Mouse (Mus musculus): ENCODE results near the gene Gpr152. TPM values are rescaled to one million over a fixed set of nuclear protein-coding genes. Genes with fewer than 3 reads are reported as not detected.
A peak's percentile ranks its signal among the peaks of the same experiment; 100 is the strongest.
"Not testable (repeated sequence)": the region's sequence is repeated elsewhere in the genome, so short reads cannot be mapped to it uniquely, and the experiment has no call there.

The Gpr152 gene
- total RNA-seq, 2 experiments from 2014 or later: not detected

DNA sequence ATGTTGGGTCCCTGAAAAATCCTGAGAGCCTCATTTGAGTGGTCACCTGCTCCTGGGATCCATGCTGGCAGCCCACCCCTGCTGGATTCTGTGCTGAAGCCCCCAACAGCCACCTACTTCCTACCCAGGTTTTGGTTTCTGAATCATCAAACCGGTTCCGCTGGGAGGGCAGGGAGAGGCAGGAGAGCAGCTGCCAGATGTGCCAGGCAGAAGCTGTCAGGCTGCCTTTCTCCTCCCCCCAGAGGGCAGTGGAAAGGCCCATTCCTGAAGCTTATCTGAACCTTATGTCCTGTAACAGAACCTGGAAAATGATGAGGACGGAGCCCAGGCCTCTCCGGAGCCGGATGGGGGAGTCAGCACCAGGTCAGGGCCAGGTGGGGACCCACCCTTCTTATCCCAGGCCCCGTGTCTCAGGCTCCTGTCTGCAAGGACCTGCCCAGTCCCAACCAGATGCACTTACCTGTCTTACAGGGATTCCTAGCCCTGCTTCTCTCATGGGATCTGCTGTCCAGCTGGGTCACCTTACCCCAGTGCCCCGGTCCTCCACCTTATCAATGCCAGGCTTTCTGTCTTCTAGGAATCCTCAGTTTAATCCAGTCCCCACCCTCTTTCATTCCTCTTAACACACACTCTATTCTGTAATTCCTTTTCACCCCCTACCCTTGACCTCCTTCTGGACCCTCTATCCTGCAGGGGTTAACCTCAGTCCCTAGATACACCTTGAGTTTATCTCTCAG lies 12.7 kb upstream of the Gpr152 start:
- intact Hi-C loops (cut with DNase I): loop anchor here (1.0 to 2.0 kb wide), 2 partner anchors 21 to 36 kb away; partner anchors contain the start of genes Coro1b and Rps6kb2
- no peak for DNase-seq

- intact Hi-C loops (cut with DNase I): no loop called here
- DNase-seq: no peak
Measured at GRCm38 (mm10) chr19:4129462-4129861, 10.1 kb upstream of the Gpr152 start.

DNA sequence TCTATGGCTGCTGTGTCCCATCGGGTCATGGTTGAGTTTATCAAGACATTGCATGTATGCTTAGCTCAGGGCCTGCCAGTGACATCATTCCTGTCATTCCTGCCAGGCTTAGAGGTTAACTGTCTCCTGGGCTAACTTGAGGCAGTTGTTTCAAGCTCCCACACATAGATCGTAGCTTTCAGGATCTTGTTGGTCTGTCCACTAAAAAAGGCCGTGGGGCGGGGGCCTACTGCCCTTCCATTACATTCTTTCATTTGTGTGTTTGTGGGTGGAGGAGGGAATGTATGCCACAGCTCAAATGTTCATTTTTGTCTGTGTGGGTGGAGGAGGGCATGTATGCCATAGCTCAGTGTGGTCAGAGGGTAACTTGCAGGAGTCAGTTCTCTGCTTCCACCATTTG lies 9.5 kb upstream of the Gpr152 start:
- DNase-seq: no peak
- intact Hi-C loops (cut with DNase I): no loop called here

GRCm38 (mm10) chr19:4131075-4131474 lies 8.5 kb upstream of the Gpr152 start:
- DNase-seq: no peak
- intact Hi-C loops (cut with DNase I): no loop called here

DNA sequence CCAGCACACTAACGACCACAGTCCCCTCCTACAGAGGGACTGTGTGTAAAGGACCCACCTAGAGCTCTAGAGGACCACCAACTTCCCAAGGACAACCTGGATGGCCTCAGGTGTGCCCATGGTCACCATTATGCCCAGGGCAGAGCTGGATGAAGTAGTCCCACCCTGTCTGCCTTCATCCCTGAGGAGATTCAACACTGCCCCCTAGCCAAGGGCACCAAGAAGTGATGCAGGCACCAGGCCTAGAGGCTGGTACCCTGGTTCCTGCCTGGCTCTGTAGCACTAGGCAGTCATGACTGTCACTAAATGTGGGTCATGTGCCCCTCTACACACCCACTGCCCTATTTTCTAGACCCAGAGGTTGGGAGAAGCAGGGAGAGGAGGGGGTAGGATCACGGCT lies 7.8 kb upstream of the Gpr152 start:
- DNase-seq: no peak
- intact Hi-C loops (cut with DNase I): no loop called here

- intact Hi-C loops (cut with DNase I): no loop called here
- no peak for DNase-seq
Measured at GRCm38 (mm10) chr19:4134354-4134753, 5.2 kb upstream of the Gpr152 start.

GRCm38 (mm10) chr19:4135229-4135962 lies 4.2 kb upstream of the Gpr152 start:
- intact Hi-C loops (cut with DNase I): not testable (repeated sequence)

DNA sequence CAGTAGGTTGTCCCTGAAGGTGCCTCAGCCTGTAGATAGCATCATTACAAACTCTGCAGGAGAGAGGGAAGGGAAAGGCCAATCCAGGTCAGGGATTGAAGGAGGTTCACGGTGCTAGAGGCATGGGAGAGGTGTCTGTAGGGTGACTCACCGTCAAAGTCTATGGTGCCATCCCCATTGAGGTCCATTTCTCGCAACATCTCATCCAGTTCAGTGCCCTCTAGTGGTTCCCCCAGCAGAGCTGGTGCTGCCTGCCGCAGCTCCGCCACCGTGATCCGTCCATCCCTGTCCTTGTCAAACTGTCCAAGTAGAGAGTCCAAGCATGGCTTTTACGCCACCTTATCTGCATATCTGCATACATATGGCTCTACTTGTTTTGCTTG lies 3.6 kb upstream of the Gpr152 start:
- DNase-seq; intact Hi-C loops (cut with DNase I): not testable (repeated sequence)

More at GRCm38 (mm10) chr19:4135229-4135962, 4.2 kb upstream of the Gpr152 start:
- DNase-seq: not testable (repeated sequence)

DNA sequence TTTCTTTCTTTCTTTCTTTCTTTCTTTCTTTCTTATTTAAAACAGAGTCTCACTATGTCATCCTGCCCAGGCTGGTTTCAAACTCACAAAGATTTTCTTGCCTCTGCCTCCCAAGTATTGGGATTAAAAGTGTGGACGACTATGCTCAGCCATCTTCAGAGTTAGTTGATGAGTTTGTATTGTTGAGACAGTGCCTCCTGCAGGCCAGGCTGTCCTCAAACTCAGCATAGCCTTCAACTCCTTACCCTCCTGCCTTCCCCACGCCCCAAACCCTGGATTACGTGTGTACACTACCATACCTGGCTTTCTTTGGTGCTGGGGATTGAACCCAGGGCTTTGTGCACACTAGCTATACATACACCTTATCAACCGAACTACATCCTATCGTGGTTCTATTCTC lies 3.1 kb upstream of the Gpr152 start:
- DNase-seq: no peak
- intact Hi-C loops (cut with DNase I): no loop called here

DNA sequence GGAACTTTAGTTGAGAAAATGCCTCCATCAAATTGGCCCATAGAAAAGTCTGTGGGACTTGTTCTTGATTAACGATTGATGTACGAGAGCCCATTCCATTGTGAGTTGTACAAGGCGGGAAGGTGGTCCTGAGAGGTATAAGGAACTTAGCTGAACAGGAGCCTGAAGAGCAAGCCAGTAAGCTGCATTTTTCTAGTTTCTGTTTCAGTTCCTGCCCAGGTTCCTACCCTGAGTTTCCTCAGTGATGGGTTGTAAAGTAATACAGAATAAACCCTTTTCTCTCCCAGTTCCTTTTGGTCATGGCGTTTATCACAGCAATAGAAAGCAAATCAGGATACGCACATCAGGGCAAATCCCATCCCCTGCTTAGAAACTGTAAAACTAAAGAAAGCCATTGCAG lies 1.7 kb upstream of the Gpr152 start:
- intact Hi-C loops (cut with DNase I): no loop called here
- DNase-seq: no peak

DNA sequence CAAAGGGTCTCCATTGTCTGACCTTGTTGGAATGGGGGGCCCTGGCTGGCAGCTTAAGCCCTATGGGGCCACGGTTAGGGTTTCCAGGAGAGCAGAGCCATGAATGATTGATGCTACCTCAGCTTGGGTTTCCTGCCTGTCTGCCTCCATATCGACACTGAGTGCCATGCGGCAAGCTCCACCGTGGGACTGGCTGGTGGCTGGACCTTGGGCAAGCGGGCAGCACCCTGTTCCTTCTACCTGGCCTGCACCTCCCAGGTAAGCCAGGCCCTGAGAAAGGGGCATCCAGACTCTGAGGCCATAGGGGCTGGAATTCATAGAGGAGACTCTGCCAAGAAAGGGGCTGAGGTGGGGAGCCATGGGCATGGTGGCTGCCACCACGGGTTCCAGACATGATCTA lies 560 bp downstream of the Gpr152 start:
- no peak for DNase-seq
- intact Hi-C loops (cut with DNase I): no loop called here

GRCm38 (mm10) chr19:4142416-4143173 lies 3.0 kb downstream of the Gpr152 start:
- DNase-seq: no peak
- intact Hi-C loops (cut with DNase I): no loop called here

GRCm38 (mm10) chr19:4143759-4144268 lies 4.2 kb downstream of the Gpr152 start, which contains the start of gene Cabp4:
TSS of gene Cabp4 (minus strand) at chr19:4144033.
- intact Hi-C loops (cut with DNase I): no loop called here
- DNase-seq: no peak

- intact Hi-C loops (cut with DNase I): no loop called here
- DNase-seq: no peak
Measured at GRCm38 (mm10) chr19:4144550-4145498, 5.2 kb downstream of the Gpr152 start.

GRCm38 (mm10) chr19:4145936-4146335 lies 6.3 kb downstream of the Gpr152 start:
- intact Hi-C loops (cut with DNase I): no loop called here
- no peak for DNase-seq

- intact Hi-C loops (cut with DNase I): no loop called here
- no peak for DNase-seq
Measured at GRCm38 (mm10) chr19:4146366-4147021, 6.9 kb downstream of the Gpr152 start.

GRCm38 (mm10) chr19:4147022-4147405 lies 7.4 kb downstream of the Gpr152 start:
- DNase-seq: no peak
- intact Hi-C loops (cut with DNase I): no loop called here

- intact Hi-C loops (cut with DNase I): loop anchor here (1.0 kb wide), 1 partner anchor 22 kb away; no protein-coding TSS in a partner anchor
- no peak for DNase-seq
Measured at GRCm38 (mm10) chr19:4147782-4148490, 8.3 kb downstream of the Gpr152 start.

- intact Hi-C loops (cut with DNase I): loop anchor here (1.0 kb wide), 1 partner anchor 22 kb away; no protein-coding TSS in a partner anchor
- DNase-seq: peak; percentile 99 to 100
Measured at GRCm38 (mm10) chr19:4148491-4148806, 8.9 kb downstream of the Gpr152 start, which contains the start of gene Coro1b. TSS of gene Coro1b (plus strand) at chr19:4148619.
